Mouse (Mus musculus): ENCODE measurements around the gene Tmem131l. TPM values are rescaled to one million over a fixed set of nuclear protein-coding genes. Genes with fewer than 3 reads are reported as not detected.

The Tmem131l gene
- 83.7 and 96.5 TPM in 2 replicates for polyA plus RNA-seq (2016; fragmentation: Nextera tagmentation; extraction: Ambion mirVana)

GRCm38 (mm10) chr3:84039646-84040475, at the start of gene Tmem131l:
Gene Tmem131l, minus strand, starts transcription at chr3:84040175.
- Histone ChIP-seq H3K36me3 (no peaks in the 10 kb centered on the region), H3K4me3 (peak within 1 kb of the TSS; percentile 92), H3K4me1 (peaks cover 27% of the 10 kb centered on the region), H3K27me3 (peaks cover 5% of the 10 kb centered on the region; the same call in 1 of the 2 replicates), H3K27ac (replicated peaks) (peak within 1 kb of the TSS; percentile 94), H3K4me2 (replicated peaks) (peak within 1 kb of the TSS; percentile 87), H3K9ac (replicated peaks) (peak within 1 kb of the TSS; percentile 98), H3K9me3 (no peaks in the 10 kb centered on the region)
- WGBS: under 1% methylated on average over 92 of the region's 100 CpGs
- peak; percentile 96 for ATAC-seq (ENCODE audit: low FRiP score, low read depth)

DNA sequence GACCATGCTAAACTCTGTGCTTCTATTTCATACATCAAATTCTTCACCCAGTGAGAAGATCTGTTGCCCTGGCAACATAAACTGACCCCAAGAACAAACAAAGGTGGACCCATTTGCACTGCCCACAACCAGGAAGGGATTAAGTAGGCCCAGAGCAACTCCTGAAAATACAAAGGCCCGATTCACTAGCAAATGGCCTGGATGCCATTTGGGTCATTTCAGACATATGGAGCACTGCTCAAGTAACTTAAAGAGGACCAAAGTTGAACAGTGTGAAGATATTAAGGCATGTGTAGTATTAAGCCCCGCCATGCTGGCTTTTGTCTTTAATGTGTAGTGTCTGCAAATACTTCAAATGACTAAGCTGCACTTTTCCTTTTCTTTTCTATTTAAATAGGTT, 46.9 kb upstream of the Tmem131l start:
- H3K36me3 ChIP-seq: no peaks in the 10 kb centered on the region
- H3K27ac ChIP-seq (replicated peaks): no peak overlapping the region
- H3K9me3 ChIP-seq: peaks cover 5% of the 10 kb centered on the region
- H3K4me2 ChIP-seq (replicated peaks): no peak overlapping the region
- no peak overlapping the region for H3K4me3 ChIP-seq
- peaks cover 7% of the 10 kb centered on the region; the same call in 1 of the 2 replicates for H3K27me3 ChIP-seq
- WGBS: 27% methylated on average over 2 of the region's 2 CpGs
- no peak for ATAC-seq (ENCODE audit: low FRiP score, low read depth)
- peaks cover 9% of the 10 kb centered on the region; the same call in 1 of the 2 replicates for H3K4me1 ChIP-seq
- no peak overlapping the region for H3K9ac ChIP-seq (replicated peaks)

GRCm38 (mm10) chr3:84086337-84086736, 46.4 kb upstream of the Tmem131l start:
- no peak overlapping the region for H3K4me3 ChIP-seq
- peaks cover 9% of the 10 kb centered on the region; the same call in 1 of the 2 replicates for H3K4me1 ChIP-seq
- no peak for ATAC-seq (ENCODE audit: low FRiP score, low read depth)
- H3K4me2 ChIP-seq (replicated peaks): no peak overlapping the region
- WGBS: 77% methylated on average over 7 of the region's 7 CpGs
- peaks cover 6% of the 10 kb centered on the region for H3K9me3 ChIP-seq
- no peak overlapping the region for H3K27ac ChIP-seq (replicated peaks)
- H3K36me3 ChIP-seq: no peaks in the 10 kb centered on the region
- H3K9ac ChIP-seq (replicated peaks): no peak overlapping the region
- peaks cover 7% of the 10 kb centered on the region; the same call in 1 of the 2 replicates for H3K27me3 ChIP-seq

DNA sequence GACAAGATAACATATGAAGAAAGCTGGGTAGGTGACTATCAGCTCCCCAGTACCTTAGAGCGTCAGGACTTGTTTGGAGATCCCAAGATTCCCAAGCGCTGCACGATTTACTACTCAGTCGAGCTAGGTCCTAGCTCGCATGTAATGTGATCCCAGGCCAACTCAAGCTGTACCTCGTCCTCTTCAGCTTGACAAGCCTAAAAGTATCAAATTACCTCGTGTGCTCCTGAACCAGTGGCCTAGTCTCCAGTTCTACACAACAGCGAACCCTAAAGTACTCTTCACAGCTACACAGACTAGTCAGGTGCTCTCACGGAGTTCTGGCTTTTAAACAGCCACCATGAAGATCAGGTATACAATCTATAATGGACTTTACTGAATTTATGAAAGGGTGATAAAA, 45.5 kb upstream of the Tmem131l start:
- peaks cover 6% of the 10 kb centered on the region for H3K9me3 ChIP-seq
- no peak overlapping the region for H3K27ac ChIP-seq (replicated peaks)
- H3K4me3 ChIP-seq: no peak overlapping the region
- 59% methylated on average over 9 of the region's 9 CpGs for WGBS
- H3K4me2 ChIP-seq (replicated peaks): no peak overlapping the region
- no peak overlapping the region for H3K9ac ChIP-seq (replicated peaks)
- peaks cover 7% of the 10 kb centered on the region; the same call in 1 of the 2 replicates for H3K27me3 ChIP-seq
- H3K4me1 ChIP-seq: peaks cover 9% of the 10 kb centered on the region; the same call in 1 of the 2 replicates
- no peaks in the 10 kb centered on the region for H3K36me3 ChIP-seq
- ATAC-seq (ENCODE audit: low FRiP score, low read depth): no peak

DNA sequence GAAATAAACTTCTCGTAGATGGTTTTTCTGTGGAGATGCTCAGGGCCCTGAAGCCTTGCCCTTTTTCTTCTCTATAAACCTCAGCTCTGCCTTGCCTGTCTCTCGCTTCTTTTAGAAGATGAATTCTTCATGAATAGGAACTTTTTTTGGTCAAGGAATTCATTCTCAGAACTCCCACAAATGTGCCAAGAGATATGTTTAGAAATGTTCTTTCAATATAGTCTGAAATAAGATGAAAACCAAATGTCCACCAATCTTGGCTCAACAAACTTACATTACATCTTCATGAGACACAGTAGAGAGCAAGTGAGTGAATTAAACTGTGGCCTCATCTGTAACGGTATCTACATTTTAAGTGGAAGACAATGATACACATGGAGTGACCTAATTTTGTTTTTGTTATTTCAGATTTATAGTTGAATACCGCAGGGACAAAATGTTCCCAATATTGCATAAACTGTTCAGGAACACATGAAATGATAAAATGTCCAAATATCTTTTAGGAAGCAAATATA, 41.3 kb upstream of the Tmem131l start:
- Histone ChIP-seq H3K27me3 (peaks cover 5% of the 10 kb centered on the region; the same call in 1 of the 2 replicates), H3K4me1 (peaks cover 3% of the 10 kb centered on the region; the same call in 1 of the 2 replicates), H3K9ac (replicated peaks) (no peak overlapping the region), H3K36me3 (no peaks in the 10 kb centered on the region), H3K9me3 (peaks cover 6% of the 10 kb centered on the region), H3K27ac (replicated peaks) (no peak overlapping the region), H3K4me3 (no peak overlapping the region), H3K4me2 (replicated peaks) (no peak overlapping the region)
- ATAC-seq (ENCODE audit: low FRiP score, low read depth): no peak
- WGBS: 94% methylated on average over 4 of the region's 4 CpGs

- peaks cover 3% of the 10 kb centered on the region; the same call in 1 of the 2 replicates for H3K4me1 ChIP-seq
- WGBS: 56% methylated on average over 7 of the region's 7 CpGs
- peak; percentile 62 for ATAC-seq (ENCODE audit: low FRiP score, low read depth)
- no peaks in the 10 kb centered on the region; the same call in 1 of the 2 replicates for H3K27me3 ChIP-seq
- peaks cover 6% of the 10 kb centered on the region for H3K9me3 ChIP-seq
- no peak overlapping the region for H3K27ac ChIP-seq (replicated peaks)
- no peak overlapping the region for H3K9ac ChIP-seq (replicated peaks)
- H3K36me3 ChIP-seq: no peaks in the 10 kb centered on the region
- H3K4me2 ChIP-seq (replicated peaks): no peak overlapping the region
- no peak overlapping the region for H3K4me3 ChIP-seq
Observed at GRCm38 (mm10) chr3:84080074-84080473, 40.1 kb upstream of the Tmem131l start.

DNA sequence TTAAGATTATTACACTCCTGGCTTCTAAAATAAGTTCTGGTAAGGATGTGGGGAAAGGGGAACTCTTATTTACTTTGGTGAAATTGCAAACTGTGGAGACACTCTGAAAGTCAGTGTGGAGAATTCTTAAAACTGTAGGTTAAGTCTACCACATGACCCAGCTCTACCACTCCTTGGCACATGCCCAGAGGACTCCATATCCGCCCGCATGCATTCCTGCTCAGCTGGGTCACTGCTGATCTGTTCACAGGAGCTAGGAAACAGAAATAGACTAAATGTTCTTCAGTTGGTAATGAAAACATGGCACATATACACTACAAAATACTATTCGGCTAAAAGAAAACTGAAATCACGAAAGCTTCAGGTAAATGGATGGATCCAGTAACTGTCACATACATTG, 37.5 kb upstream of the Tmem131l start:
- ATAC-seq (ENCODE audit: low FRiP score, low read depth): no peak
- no peaks in the 10 kb centered on the region for H3K27me3 ChIP-seq
- WGBS: 89% methylated on average over 4 of the region's 4 CpGs

GRCm38 (mm10) chr3:84076543-84077332, 36.8 kb upstream of the Tmem131l start:
- 77% methylated on average over 13 of the region's 13 CpGs for whole genome bisulfite sequencing
- no peak overlapping the region for H3K4me3 ChIP-seq
- peaks cover 3% of the 10 kb centered on the region; the same call in 1 of the 2 replicates for H3K4me1 ChIP-seq
- no peaks in the 10 kb centered on the region for H3K27me3 ChIP-seq
- no peaks in the 10 kb centered on the region for H3K9me3 ChIP-seq
- H3K36me3 ChIP-seq: no peaks in the 10 kb centered on the region
- no peak overlapping the region for H3K27ac ChIP-seq (replicated peaks)
- H3K9ac ChIP-seq (replicated peaks): no peak overlapping the region
- ATAC-seq (ENCODE audit: low FRiP score, low read depth): no peak
- no peak overlapping the region for H3K4me2 ChIP-seq (replicated peaks)

More for the DNA sequence above, 37.5 kb upstream of the Tmem131l start:
- Histone ChIP-seq H3K36me3 (no peaks in the 10 kb centered on the region), H3K4me3 (no peak overlapping the region), H3K4me2 (replicated peaks) (no peak overlapping the region), H3K9me3 (peaks cover 6% of the 10 kb centered on the region), H3K9ac (replicated peaks) (no peak overlapping the region), H3K4me1 (peaks cover 3% of the 10 kb centered on the region; the same call in 1 of the 2 replicates), H3K27ac (replicated peaks) (no peak overlapping the region)

DNA sequence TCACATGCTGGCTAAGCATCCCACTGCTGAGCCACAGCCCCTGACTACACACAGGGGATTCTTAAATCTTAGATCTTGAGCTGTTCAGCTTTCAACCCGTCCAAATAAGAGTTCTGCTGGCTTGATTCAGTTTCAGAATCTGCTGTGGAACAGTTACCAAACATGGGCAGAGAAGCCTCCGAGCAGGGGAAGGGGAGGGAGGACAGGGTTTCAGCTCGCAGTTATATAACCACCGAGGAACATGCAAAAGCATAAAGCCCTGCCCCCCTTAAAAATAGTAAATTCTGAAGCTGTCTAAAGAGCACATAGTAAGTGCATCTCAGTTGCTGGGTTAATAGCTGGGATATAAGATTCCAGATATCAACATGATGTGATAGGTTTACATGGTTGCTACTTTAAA, 35.5 kb upstream of the Tmem131l start:
- Histone ChIP-seq H3K27ac (replicated peaks) (no peak overlapping the region), H3K27me3 (no peaks in the 10 kb centered on the region), H3K36me3 (no peaks in the 10 kb centered on the region), H3K4me1 (peaks cover 3% of the 10 kb centered on the region; the same call in 1 of the 2 replicates), H3K9ac (replicated peaks) (no peak overlapping the region), H3K9me3 (no peaks in the 10 kb centered on the region), H3K4me3 (no peak overlapping the region), H3K4me2 (replicated peaks) (no peak overlapping the region)
- ATAC-seq (ENCODE audit: low FRiP score, low read depth): no peak
- WGBS: 82% methylated on average over 4 of the region's 4 CpGs

DNA sequence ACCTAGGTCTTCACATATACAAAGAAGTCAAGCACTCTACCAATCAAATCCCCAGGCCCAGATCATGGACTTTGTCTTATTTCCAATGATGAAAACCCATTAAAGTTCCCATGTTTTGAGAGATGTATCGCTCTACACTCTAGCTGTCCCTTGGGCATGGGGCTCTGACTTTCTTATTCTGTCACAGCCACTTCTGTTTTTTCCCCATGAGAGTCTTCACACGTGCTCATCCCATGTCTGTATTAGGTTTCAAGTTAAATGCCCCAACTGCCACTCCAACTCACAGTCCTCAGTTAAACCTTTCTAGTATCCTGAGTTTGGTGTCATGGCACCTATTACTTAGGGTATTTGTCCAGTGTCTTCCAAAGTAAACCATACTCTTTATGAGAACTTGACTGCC, 34.8 kb upstream of the Tmem131l start:
- 94% methylated on average over 2 of the region's 2 CpGs for WGBS
- Histone ChIP-seq H3K4me2 (replicated peaks) (no peak overlapping the region), H3K27ac (replicated peaks) (no peak overlapping the region), H3K9me3 (no peaks in the 10 kb centered on the region), H3K4me1 (no peaks in the 10 kb centered on the region), H3K9ac (replicated peaks) (no peak overlapping the region), H3K36me3 (no peaks in the 10 kb centered on the region), H3K27me3 (no peaks in the 10 kb centered on the region), H3K4me3 (no peak overlapping the region)
- no peak for ATAC-seq (ENCODE audit: low FRiP score, low read depth)

DNA sequence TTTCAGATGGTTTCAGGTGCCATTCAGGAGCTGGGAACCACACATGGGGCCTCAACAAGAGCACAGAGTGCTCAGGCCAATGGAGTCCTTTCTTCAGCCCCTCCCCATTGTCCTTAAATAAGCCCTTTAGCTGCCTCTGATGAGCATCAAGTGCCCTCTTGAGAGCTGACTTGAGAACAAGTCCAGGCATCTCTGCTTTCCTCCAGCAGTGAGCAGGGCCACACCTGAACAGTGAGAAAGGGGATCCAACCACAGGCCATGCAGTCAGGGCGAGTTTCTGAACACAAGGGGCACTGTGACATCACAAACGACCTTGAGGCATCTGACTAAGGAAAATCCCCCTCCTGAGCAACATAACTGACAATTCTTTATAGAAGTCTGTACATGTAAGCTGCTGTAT, 31.7 kb upstream of the Tmem131l start:
- Histone ChIP-seq H3K4me3 (no peak overlapping the region), H3K27ac (replicated peaks) (no peak overlapping the region), H3K9ac (replicated peaks) (no peak overlapping the region), H3K4me1 (no peaks in the 10 kb centered on the region), H3K9me3 (no peaks in the 10 kb centered on the region), H3K4me2 (replicated peaks) (no peak overlapping the region), H3K27me3 (no peaks in the 10 kb centered on the region), H3K36me3 (no peaks in the 10 kb centered on the region)
- 31% methylated on average over 2 of the region's 2 CpGs for WGBS
- no peak for ATAC-seq (ENCODE audit: low FRiP score, low read depth)
